Mouse (Mus musculus) liver, adult (tissue): ENCODE measurements around the gene Abhd6.

Source experiments
- GATA4 ChIP-seq: IDR thresholded peaks from 2 replicates; pipeline ENCODE4 v1.6.1; 2014; ENCODE audit warnings: mild to moderate bottlenecking, low read length; ENCODE audit not compliant: insufficient replicate concordance

Abhd6 gene

DNA sequence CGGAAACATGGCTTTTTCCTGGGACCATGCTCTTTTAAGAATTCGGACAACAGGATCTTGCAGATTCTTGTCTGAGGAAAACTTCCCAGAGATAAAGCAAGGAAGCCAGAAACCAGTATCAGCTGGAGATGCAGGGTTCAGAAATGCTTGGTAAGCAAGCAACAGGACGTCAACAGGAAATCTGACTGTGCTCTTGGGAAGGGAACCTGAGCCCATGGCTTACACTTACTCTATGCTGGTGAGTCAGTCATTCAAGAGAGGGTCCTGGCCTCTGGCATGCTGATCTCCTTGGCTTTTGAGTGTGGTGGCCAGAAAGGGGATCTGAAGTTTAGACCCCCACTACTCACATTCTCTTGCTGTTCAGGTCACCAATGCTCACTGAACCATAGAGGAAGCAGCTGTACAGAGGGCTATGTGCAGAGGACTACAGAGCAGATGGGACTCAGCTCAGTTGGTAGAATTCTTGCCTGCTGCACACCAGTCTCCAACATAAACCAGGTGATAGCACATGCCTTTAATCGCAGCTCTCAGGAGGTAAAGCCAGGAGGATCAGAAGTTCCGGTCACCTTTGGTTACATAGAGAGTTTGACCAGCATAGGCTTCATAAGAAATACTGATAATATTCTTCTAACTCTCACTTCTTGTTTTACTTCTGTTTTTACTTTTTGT lies 11.5 kb upstream of the Abhd6 start:
- peak; percentile 87; the same call in 1 of the 2 replicates for TF ChIP-seq GATA4

DNA sequence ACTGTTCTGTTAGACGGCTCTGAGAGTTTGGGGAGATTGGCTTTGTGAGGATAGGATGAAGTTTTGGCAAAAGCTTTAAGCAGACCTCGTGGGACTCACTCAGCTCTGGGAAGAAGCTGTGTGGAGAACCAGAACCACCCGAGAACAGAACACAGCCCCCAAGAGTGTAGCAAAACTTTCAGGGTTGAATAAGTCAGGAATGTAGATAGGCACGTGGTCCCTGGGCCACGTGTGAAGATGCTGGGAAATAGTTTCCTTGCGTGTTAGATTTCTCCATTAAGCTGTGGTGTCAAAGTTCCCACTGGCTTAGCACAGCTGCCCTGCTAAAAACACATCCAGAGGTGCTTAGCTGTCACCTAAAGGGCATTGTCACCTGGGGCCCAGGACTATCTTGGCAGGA lies 10.5 kb upstream of the Abhd6 start:
- no peak for TF ChIP-seq GATA4

DNA sequence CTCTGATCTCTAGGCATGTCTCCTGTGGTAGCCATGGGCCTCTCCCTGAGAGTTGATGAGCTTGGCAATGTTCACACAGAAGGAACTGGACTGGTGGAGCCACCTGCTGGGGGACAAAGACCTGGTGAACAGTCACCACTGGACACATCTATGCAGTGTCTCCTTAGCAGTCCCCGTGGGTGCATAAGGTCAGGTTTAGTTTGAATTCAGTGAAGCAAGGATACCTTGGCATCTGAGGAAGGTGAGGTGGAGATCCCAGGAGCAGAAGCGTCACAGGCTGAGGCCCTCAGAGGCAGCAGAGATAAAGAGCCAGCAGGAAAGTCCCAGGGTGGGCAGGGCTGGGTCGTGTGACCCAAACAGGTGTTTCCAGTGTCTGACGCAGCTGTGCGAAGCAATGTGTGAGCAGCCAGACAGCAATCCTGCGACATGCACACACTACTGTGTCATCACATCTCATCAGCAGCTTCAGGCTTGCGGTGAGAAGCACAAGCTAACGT lies 8.4 kb upstream of the Abhd6 start, which contains the start of gene Dnase1l3:
Gene Dnase1l3, minus strand, starts transcription at position 303 of the 497 bp plus-strand sequence.
- no peak for TF ChIP-seq GATA4

DNA sequence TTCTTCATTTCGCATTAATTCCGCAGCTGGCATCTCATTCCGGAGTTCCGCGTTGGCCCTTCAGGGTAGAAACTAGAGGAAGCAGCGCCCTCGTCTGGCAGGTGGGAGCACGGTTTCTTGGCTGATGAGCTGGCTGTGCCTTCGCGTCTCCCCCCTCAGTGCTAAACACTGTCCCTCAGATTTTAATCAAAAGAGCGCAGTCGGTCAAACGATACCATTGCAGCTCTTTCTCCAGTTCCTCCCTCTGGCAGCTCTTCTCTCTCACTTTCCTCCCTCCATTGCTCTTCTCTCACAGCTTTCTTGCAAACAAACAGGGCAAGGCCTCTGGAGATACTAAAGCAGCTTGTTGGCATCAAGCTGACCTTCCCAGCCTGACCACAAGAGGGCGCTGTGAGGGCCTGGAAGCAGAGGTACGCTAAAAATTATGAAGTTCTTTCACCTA lies 5.4 kb upstream of the Abhd6 start:
- peak; percentile 40; the same call in 1 of the 2 replicates for TF ChIP-seq GATA4

DNA sequence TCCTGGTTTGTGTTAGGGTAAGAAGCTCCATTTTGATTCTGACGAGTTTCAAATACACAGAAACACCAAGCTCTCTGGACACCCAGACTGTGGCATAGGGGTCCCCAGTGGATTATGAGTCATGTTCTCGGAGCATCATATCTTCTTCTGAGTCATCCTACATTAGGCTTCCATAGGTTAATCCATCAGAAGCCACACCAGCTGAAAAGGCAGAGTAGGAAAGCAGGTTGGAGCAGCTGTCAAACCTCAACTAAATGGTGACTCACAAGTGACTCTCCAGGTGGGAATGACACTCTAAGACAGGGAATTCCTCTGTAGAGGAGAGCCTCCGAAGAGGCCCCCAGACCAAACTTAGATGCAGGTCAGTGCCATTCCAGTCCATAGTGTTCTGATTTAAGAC lies 3.7 kb upstream of the Abhd6 start:
- no peak for TF ChIP-seq GATA4

DNA sequence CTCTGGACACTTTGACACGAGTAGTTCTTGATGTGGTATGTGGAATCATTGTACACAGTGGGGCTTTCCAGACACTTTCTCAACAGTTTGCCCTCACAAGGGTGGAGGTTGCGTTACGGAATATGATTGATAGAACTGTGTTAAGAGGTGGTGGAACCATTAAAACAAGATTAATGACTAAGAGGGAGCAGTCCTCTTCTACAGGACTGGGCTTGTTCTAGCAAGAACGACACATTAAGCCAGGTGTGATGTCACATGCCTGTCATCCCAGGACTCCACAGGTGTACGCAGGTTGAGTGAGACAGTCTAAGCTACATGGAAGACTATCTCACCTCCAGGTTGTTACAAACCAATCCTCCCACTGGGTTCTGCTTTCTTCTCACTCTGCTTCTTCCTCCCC lies 3.3 kb upstream of the Abhd6 start:
- no peak for TF ChIP-seq GATA4

DNA sequence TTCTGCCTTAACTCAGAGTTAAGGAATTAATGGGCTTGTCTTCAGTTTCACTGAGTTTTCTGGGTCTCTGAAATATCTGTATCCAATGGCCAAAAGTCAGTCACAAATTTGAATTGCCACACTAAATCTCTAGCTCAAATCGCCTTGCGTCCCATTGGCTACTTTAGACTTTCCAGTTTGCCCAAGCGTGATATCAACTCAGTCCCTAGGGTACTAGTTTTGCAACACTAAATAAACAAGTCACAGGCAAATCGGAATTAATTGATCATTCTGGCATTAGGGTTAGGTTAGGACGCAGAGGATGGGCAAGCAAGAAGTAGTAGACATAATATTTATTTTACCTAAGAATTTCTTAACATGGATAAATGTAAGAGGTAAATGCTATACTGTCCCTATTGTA lies 2.5 kb upstream of the Abhd6 start:
- 0 out of 2 replicates have a peak, but pooled peaks have one; percentile 12 for TF ChIP-seq GATA4

DNA sequence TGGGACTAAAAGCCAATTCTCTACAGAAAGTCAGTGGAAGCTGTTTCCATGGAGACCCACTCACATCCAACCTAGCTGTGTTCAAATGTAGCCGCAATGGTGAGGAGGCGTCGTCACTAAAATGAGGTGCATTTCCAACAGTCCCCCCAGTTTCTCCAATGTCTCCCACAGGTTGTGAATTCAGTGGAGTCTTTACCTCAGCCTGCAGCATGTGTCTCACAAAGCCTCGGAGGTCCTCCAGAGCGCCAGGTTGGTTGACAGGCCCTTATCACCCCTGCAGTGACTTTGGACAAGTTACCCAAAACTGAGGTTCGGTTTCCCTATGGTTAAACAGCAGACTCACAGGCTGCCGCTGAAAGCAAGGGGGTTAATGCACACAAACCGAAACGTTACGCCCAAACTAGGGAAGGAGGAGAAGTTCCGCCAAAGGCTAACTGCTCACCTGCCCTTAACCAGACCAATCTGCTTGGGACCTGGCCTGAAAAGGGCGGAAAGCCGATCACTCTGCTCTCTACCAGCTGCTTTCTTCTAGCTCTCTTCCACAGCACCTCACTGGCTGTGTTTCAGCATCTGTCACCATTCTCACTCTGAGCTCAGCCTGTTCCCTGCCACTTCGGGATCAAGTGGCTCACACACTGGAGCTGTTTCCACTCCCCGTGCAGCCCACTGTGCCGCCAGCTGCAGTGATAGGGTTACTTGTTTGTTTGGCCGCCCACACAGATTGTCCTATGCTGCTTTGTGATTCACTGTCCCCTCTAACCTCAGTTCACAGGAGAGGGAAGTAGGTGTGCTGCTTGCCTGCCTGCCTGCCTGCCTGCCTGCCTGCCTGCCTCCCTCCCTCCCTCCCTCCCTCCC lies 1.6 kb upstream of the Abhd6 start:
- no peak for TF ChIP-seq GATA4

DNA sequence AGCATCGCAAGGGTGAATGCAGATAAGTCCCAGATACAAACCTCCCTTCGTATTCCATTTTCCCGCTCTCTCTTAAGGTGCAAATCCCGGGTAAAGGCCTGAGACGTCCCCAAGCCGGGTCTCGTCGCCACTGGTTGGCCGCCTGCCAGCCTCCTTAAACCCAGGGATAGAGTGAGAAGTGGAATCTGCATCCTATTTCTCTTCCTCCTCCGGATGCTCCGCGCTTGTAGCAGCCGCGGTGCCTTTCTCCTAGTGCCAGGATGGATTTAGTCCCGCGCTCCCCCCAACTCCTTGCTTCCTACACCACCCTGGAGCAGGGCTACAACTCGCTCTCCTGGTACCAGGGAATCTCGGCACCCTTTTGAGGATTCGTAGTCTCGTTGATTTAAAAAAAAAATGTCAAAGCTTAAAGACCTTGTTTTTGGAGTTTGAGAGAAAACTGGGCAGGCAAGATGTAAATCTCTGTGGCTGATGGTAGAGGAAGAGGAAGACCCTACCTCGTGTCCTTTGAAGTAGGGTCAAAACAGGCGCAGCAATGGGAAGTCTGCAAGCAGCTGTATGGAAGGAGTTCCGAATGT lies 480 bp downstream of the Abhd6 start:
- TF ChIP-seq GATA4 = no peak

DNA sequence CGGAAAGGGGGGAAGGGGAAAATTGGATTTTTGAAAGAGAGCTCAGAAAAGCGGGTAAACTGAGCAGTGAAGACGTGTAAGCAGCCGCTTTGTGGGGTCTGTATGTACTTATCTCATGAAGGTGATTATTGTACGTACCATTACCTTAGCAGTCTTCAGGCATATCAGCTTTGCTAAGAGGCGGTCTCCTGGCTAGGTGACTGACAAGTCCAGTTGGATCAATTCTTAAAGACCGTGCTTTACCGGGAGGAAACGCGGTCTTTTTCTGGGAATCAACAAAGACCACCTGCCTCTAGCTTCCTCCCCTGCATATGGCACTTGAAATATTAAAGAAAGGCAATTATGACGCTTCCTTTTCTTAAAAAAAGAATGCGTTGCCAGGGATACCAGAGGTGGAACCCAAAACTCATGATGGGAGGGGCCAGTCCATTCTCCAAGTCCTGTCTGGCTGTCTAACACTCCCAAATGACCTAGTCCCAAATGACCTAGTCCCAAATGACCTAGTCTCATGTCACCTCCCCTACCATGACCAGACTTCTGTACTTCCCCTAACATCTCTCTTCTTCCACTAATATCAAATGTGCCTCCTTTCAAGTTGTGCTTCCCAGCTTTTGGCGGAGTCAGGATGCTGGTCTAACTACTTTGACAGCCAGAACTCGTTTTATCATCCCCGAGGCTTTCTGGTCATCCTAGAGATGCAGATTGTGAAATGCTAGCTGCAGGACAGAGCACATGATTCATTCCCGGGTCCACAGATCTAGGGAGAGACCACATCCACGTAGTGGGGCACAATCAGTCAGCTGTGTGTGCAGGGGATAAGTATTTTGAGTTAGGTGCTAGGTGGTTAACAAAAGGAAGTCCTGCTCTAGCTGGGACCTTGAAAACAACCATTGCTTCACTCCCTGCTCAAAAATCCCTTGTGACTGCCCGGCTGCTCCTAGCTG lies 1.3 kb downstream of the Abhd6 start:
- no peak for TF ChIP-seq GATA4

DNA sequence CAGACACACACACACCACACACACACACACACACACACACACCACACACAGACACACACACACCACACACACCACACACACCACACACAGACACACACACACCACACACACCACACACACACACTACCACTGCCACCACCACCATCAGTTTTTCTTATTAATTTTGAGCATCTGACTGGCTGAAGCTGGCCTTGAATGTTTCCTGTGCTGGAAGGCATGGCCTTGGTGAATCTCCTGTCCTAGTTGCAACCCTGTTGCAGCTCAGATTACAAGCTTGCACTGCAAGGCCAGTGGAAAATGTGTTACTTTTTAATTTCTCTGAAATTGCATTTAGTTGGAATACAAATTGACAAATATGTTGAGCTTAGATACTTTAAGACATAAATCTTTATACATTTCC lies 4.4 kb downstream of the Abhd6 start:
- no peak for TF ChIP-seq GATA4

DNA sequence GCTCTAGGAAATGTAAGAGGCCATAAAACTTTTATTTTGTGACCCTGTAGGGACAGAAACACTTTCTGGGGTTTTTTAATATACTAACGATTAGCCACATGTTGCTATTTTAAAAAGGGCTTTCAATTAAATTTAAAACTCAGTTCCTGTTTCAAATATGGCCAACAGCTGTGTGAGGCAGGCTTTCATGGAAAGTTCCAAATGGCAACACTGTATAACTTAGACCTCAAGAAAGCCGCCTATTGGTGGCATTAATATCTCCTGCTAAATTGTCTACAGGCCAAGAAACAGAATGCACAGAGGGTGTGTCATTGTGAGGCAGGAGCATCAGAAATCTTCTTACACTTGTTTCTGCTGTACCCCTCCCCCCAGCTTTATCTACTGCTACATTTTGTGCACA lies 4.8 kb downstream of the Abhd6 start:
- TF ChIP-seq GATA4 = no peak

DNA sequence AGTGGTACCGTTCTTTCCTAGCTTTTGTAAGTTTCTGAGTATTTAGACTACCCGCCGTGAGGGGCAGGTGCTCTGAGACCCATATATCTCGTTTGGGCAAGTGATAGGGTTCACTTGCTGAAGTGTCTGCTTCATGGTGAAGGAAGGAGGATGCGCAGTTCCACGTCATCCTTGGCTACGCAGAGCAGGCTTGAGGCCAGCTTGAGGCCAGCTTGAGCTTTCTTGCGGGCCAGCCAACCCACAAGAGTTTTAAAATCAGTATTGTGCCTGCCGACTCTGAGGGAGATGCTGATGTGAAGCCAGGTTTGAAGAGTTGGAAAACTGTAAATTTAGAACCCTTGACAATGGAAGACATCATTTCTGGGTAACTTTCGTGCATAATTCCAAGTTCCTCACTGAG lies 5.2 kb downstream of the Abhd6 start:
- TF ChIP-seq GATA4 = no peak

DNA sequence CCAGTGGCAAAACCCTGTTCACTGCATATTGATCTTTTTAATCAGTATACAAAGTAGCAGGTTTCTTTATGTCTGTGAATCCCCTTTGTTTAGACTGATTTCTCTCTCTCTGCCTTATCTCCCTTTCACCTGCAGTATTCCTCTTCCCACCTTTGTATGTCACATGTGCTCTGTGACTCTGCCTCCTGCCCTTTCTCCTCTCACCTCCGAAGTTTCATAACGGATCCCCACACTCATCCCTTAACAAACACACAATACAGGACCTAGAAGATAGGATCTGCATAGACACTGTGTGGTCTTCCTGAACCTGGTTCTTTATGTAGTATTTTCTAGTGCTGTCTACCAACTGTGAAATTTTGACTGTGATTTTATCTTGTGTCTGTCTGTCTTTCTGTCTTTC lies 8.6 kb downstream of the Abhd6 start:
- no peak for TF ChIP-seq GATA4

DNA sequence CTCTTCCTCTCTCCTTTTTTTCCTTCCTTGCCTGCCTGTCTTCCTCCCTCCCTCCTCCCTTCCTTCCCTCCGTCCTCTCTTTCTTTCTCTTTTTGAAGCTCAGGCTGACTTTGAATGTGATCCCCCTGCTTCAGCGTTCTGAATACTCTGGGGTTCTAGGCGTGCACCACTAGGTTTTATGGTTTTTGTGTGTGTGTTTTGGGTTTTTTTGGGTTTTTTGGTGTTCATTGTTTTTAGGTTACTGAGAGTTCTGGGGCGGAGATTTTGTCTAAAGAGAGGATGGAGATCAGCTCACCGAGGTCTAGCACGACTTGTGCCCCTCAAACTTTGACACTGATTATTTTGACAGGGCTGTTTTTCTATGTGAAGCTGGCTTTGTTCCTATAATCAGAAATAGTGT lies 9.2 kb downstream of the Abhd6 start:
- TF ChIP-seq GATA4 = no peak

DNA sequence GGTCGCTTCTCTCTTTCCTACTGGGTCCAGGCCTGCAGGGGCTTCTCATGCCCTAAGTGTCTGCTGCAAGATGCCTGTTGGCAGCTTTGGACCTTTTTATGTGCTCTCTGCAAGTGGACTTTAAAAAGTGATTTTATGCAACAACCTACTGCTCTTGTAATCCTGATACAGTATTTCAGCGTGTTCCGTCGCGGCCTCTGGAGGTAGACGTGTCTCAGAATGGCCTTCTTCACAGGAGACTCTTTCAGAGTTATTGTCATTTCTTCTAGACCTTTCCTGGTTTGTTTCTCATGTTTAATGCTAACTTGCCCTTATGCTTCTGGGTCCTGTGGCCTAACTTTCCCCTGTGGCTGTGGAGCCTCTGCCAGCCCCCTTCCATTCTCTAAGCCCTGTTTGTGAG lies 13.1 kb downstream of the Abhd6 start:
- TF ChIP-seq GATA4 = no peak
